Mouse (Mus musculus): ENCODE measurements around the gene Orc3.

- no peak for TF ChIP-seq POLR2A (IDR thresholded peaks at IDR 0.05; ENCODE audit: extremely low read depth, insufficient read depth, low read length)
- TF ChIP-seq CTCF (IDR thresholded peaks at IDR 0.05; ENCODE audit: extremely low read depth, insufficient read depth, low read length): no peak
These were observed 8.1 kb downstream of the Orc3 start for GRCm38 (mm10) chr4:34606658-34607057.
